Mouse (Mus musculus) forebrain, embryonic 13.5 days (tissue): ENCODE results near the gene Slc35g1. TPM values are rescaled to one million over a fixed set of nuclear protein-coding genes. Genes with fewer than 3 reads are reported as not detected.

Experiments used
- ATAC-seq: fragments of 200-750 bp; cut with Nextera tagmentation; 2 replicates; pipeline ENCODE4 v1.8.0; 2017
- H3K27ac ChIP-seq: fragments of 300-500 bp; sonication (generic); 2 replicates; pipeline ENCODE4 v1.5.1; 2015; ENCODE audit warnings: inconsistent platforms, mild to moderate bottlenecking, moderate library complexity
- H3K27me3 ChIP-seq: fragments of 300-500 bp; sonication (generic); 2 replicates; pipeline ENCODE4 v1.6.1; 2015; ENCODE audit warnings: mild to moderate bottlenecking, inconsistent platforms
- H3K36me3 ChIP-seq: fragments of 300-500 bp; sonication (generic); 2 replicates; pipeline ENCODE4 v1.6.1; 2015; ENCODE audit warnings: mild to moderate bottlenecking, inconsistent platforms; ENCODE audit not compliant: poor library complexity, severe bottlenecking
- H3K4me1 ChIP-seq: fragments of 300-500 bp; sonication (generic); 2 replicates; pipeline ENCODE4 v1.6.1; 2015; ENCODE audit warnings: inconsistent platforms
- H3K4me2 ChIP-seq: fragments of 300-500 bp; sonication (generic); 2 replicates; pipeline ENCODE4 v1.6.1; 2015; ENCODE audit warnings: inconsistent platforms, mild to moderate bottlenecking, moderate library complexity
- H3K4me3 ChIP-seq: fragments of 300-500 bp; sonication (generic); 2 replicates; pipeline ENCODE4 v1.5.1; 2015; ENCODE audit warnings: mild to moderate bottlenecking, inconsistent platforms
- H3K9ac ChIP-seq: fragments of 300-500 bp; sonication (generic); 2 replicates; pipeline ENCODE4 v1.6.1; 2015; ENCODE audit warnings: mild to moderate bottlenecking, inconsistent platforms
- H3K9me3 ChIP-seq: fragments of 300-500 bp; sonication (generic); replicated peaks from 2 replicates; pipeline ENCODE4 v1.6.1; 2016; ENCODE audit warnings: inconsistent platforms
- WGBS: fragments of 180-500 bp; shearing (Covaris S2); methylation state at CpG from one replicate; pipeline ENCODE4 v1.1.7; 2015; 5-methylcytosine and 5-hydroxymethylcytosine counted together
- polyA plus RNA-seq: library from polyadenylated mRNA; unstranded; fragments of >200 nt; fragmentation: Nextera tagmentation; extraction: Ambion mirVana; gene quantifications from 2 replicates; pipeline ENCODE4 v1.2.1, GENCODE M21; 2015

The Slc35g1 gene
- polyA plus RNA-seq, 1 experiment from 2014 or later = 2.3 TPM

GRCm38 (mm10) chr19:38431326-38431725, 35.5 kb downstream of the Slc35g1 start:
- H3K9me3 ChIP-seq = peaks cover 4% of the 10 kb centered on the region; the same call in 1 of the 2 replicates

GRCm38 (mm10) chr19:38432021-38432420, 36.2 kb downstream of the Slc35g1 start:
- Histone ChIP-seq H3K4me3 (no peak overlapping the region), H3K9ac (no peak overlapping the region), H3K4me1 (no peaks in the 10 kb centered on the region), H3K27me3 (no peaks in the 10 kb centered on the region), H3K4me2 (no peak overlapping the region), H3K9me3 (peaks cover 4% of the 10 kb centered on the region; the same call in 1 of the 2 replicates), H3K36me3 (no peaks in the 10 kb centered on the region), H3K27ac (no peak overlapping the region)
- ATAC-seq = no peak
- whole genome bisulfite sequencing = 92% methylated on average over 3 of the region's 3 CpGs

More at GRCm38 (mm10) chr19:38431326-38431725, 35.5 kb downstream of the Slc35g1 start:
- no peaks in the 10 kb centered on the region for H3K36me3 ChIP-seq
- no peak overlapping the region for H3K4me2 ChIP-seq
- no peak overlapping the region for H3K4me3 ChIP-seq
- no peaks in the 10 kb centered on the region for H3K27me3 ChIP-seq
- ATAC-seq = no peak
- H3K27ac ChIP-seq = no peak overlapping the region
- 71% methylated on average over 7 of the region's 7 CpGs for WGBS
- no peak overlapping the region for H3K9ac ChIP-seq
- H3K4me1 ChIP-seq = no peaks in the 10 kb centered on the region

DNA sequence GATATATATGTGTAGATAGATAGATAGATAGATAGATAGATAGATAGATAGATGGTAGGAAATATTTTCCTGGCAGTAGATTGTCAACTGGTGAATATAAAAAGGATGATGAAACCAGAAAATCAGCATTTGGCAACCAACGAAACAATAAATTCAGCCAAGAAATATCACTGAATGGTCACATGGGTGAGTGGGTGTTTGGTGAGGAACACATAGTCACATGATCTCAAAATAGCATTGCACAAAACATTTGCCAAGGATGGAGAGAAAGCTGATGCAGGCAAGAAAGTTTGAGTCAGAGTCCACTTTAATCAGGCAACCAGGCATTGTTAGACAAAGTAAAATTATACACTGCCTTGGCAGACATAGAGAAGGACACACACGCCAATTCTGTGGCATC, 37.6 kb downstream of the Slc35g1 start:
- WGBS = 94% methylated on average over 2 of the region's 2 CpGs
- no peaks in the 10 kb centered on the region for H3K4me1 ChIP-seq

DNA sequence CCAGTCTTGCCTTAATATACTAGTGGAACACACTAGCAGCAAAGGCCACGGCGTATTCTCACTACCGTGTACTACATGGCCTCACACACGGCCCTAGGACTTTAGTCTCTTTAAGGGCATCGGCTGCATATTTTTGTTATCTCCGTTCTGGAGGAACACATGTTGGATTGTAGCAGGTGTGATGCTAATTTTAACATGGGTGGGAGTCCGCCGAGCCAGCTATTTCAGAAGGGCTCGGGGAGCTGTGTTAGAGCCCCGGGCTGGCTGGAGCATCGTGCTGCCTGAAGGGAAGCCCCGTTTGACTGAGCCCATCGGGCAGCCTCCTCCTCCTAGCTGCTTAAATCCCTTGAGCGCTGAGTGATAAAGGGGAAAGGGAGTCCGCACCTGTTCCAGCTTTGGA, 39.4 kb downstream of the Slc35g1 start:
- no peak overlapping the region for H3K4me3 ChIP-seq
- no peak overlapping the region for H3K4me2 ChIP-seq
- H3K36me3 ChIP-seq = no peaks in the 10 kb centered on the region
- H3K4me1 ChIP-seq = no peaks in the 10 kb centered on the region
- WGBS = 93% methylated on average over 15 of the region's 15 CpGs
- peaks cover 4% of the 10 kb centered on the region; the same call in 1 of the 2 replicates for H3K9me3 ChIP-seq
- H3K27me3 ChIP-seq = no peaks in the 10 kb centered on the region
- no peak overlapping the region for H3K27ac ChIP-seq
- ATAC-seq = no peak
- H3K9ac ChIP-seq = no peak overlapping the region

More for the DNA sequence above, 37.6 kb downstream of the Slc35g1 start:
- Histone ChIP-seq H3K27me3 (no peaks in the 10 kb centered on the region), H3K9ac (no peak overlapping the region), H3K27ac (no peak overlapping the region), H3K4me2 (no peak overlapping the region), H3K4me3 (no peak overlapping the region), H3K36me3 (no peaks in the 10 kb centered on the region), H3K9me3 (peaks cover 4% of the 10 kb centered on the region; the same call in 1 of the 2 replicates)
- no peak for ATAC-seq

- no peaks in the 10 kb centered on the region for H3K27me3 ChIP-seq
- no peaks in the 10 kb centered on the region for H3K4me1 ChIP-seq
- H3K9me3 ChIP-seq = no peaks in the 10 kb centered on the region
- H3K4me3 ChIP-seq = no peak overlapping the region
- no peak overlapping the region for H3K9ac ChIP-seq
- no peaks in the 10 kb centered on the region for H3K36me3 ChIP-seq
- 69% methylated on average over 8 of the region's 8 CpGs for WGBS
- H3K4me2 ChIP-seq = no peak overlapping the region
- ATAC-seq = no peak
- no peak overlapping the region for H3K27ac ChIP-seq
Observed at GRCm38 (mm10) chr19:38441860-38442259, 46.1 kb downstream of the Slc35g1 start.

DNA sequence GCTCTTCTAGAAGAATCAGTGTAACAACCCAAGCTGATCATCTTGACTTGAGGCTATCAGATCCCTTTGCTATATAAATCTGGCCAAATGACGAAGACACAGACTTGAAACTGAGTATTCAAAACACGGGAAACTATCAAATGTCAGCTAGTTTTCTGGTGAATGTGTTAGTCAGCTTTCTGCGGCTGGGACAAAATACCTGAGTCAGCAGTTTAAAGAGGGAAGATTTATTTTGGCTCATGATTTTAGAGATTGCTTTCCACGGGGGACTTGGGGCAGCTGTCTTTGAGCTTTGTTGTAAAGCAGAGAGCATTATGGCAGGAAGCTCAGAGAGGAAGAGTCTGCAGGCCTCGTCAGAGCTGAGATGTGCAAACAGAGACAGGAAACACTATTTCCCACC, 50.0 kb downstream of the Slc35g1 start:
- WGBS = 88% methylated on average over 5 of the region's 5 CpGs
- H3K27me3 ChIP-seq = no peaks in the 10 kb centered on the region
- no peak overlapping the region for H3K9ac ChIP-seq
- H3K36me3 ChIP-seq = no peaks in the 10 kb centered on the region
- no peak overlapping the region for H3K27ac ChIP-seq
- no peak overlapping the region for H3K4me2 ChIP-seq
- no peaks in the 10 kb centered on the region for H3K4me1 ChIP-seq
- ATAC-seq = no peak
- H3K9me3 ChIP-seq = no peaks in the 10 kb centered on the region
- no peak overlapping the region for H3K4me3 ChIP-seq

Other genes with a start within 250 kb of the Slc35g1 start
- 50.4 and 52.4 TPM in 2 replicates for gene Fra10ac1, start 171.8 kb upstream of the Slc35g1 start, polyA plus RNA-seq
- 5.9 TPM in 2 replicates for gene Lgi1, start 131.4 kb upstream of the Slc35g1 start, polyA plus RNA-seq
- 5.4 and 5.6 TPM in 2 replicates for gene Plce1, start 85.1 kb downstream of the Slc35g1 start, polyA plus RNA-seq